Mouse (Mus musculus) spleen, adult 2 months (tissue): ENCODE data around the gene Nek2.

ENCODE experiments used
- CTCF ChIP-seq: fragments of 200-500 bp; IDR thresholded peaks from 2 replicates; pipeline ENCODE4 v1.5.1; 2011; ENCODE audit warnings: mild to moderate bottlenecking, inconsistent platforms; ENCODE audit not compliant: insufficient read depth, insufficient read length, insufficient replicate concordance; ENCODE audit errors: extremely low read depth
- POLR2A ChIP-seq: fragments of 200-500 bp; IDR thresholded peaks from 2 replicates; pipeline ENCODE4 v1.6.1; 2011; ENCODE audit warnings: low read depth, low read length, inconsistent platforms

GRCm38 (mm10) chr1:191796238-191796896 is 24.9 kb upstream of the Nek2 start:
- no peak for TF ChIP-seq CTCF
- TF ChIP-seq POLR2A, result no peak
